Mouse (Mus musculus): Measurements from ENCODE around the gene Alg14.

The Alg14 gene

DNA sequence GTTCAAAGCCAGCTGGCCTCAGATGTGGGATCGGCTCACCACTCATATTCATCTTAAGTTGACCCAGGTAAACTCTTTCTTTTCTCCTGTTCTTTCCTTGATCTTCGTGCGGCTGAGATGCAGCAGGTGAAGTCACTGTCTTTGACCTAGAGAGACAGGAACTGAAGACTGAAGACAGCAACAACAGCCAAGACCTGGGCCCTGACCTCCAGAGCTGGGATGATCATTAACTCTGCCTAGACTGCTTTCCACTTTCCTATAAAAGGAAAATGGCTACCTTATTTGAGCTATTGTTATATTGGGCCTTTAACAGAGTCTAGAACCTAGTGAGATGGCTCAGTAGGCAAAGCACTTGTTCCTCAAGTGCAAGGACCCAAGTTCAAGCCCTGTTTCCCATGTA lies 116.8 kb downstream of the Alg14 start:
- DNase-seq (ENCODE audit: low read depth) = no peak

DNA sequence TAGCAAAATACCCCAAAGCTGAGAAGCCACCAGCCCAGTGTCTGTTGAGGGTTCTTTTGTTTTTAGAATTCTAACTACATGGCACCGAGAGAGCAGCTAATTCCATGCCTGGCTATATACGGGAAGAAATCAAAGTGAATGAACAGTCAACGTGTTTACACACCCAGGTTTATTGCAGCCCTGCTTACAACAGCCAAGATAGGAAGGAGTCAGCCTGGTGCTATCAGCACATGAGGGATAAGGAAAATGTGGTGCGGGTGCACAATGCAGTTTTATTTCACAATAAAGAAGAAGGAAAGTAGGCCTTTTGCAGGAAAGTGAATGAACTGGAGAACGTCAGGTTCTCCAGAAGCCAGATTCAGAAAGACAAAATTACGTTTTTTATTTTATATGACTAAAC lies 119.9 kb downstream of the Alg14 start:
- no peak for DNase-seq (ENCODE audit: low read depth)
